Mouse (Mus musculus): ENCODE data around the gene Pelp1. TPM values are rescaled to one million over a fixed set of nuclear protein-coding genes. Genes with fewer than 3 reads are reported as not detected.

Pelp1 gene
- polyA plus RNA-seq, 1 experiment from 2014 or later: 31.6 TPM

GRCm38 (mm10) chr11:70410297-70410643 lies 439 bp upstream of the Pelp1 start:
- Histone ChIP-seq H3K36me3 (ENCODE audit: control insufficient read depth, insufficient read depth, low read length) (peaks cover 5% of the 10 kb centered on the region; the same call in 1 of the 2 replicates), H3K4me1 (ENCODE audit: control insufficient read depth, insufficient read depth, low read length) (peaks cover 10% of the 10 kb centered on the region), H3K9ac (replicated peaks; ENCODE audit: low read depth, low read length) (no peak overlapping the region), H3K9me3 (ENCODE audit: control insufficient read depth, low read depth, low read length) (no peaks in the 10 kb centered on the region), H3K27ac (ENCODE audit: low read length) (peak overlapping the region; percentile 33; the same call in 1 of the 2 replicates), H3K4me2 (replicated peaks; ENCODE audit: low read depth, low read length) (peak overlapping the region; percentile 93), H3K4me3 (ENCODE audit: low read depth, low read length) (peak overlapping the region; percentile 97), H3K27me3 (ENCODE audit: control insufficient read depth, insufficient read depth, low read length) (no peaks in the 10 kb centered on the region)
- ATAC-seq (ENCODE audit: insufficient number of reproducible peaks, insufficient read depth, low FRiP score, low read depth): no peak
- 63% methylated on average over 6 of the region's 6 CpGs for WGBS

- Histone ChIP-seq H3K4me1 (ENCODE audit: control insufficient read depth, insufficient read depth, low read length) (peaks cover 5% of the 10 kb centered on the region), H3K36me3 (ENCODE audit: control insufficient read depth, insufficient read depth, low read length) (peaks cover 45% of the 10 kb centered on the region), H3K27me3 (ENCODE audit: control insufficient read depth, insufficient read depth, low read length) (no peaks in the 10 kb centered on the region), H3K27ac (ENCODE audit: low read length) (no peak overlapping the region), H3K9me3 (ENCODE audit: control insufficient read depth, low read depth, low read length) (no peaks in the 10 kb centered on the region), H3K4me2 (replicated peaks; ENCODE audit: low read depth, low read length) (no peak overlapping the region), H3K4me3 (ENCODE audit: low read depth, low read length) (no peak overlapping the region), H3K9ac (replicated peaks; ENCODE audit: low read depth, low read length) (no peak overlapping the region)
- ATAC-seq (ENCODE audit: insufficient number of reproducible peaks, insufficient read depth, low FRiP score, low read depth): peak; percentile 65; the same call in 1 of the 2 replicates
- 56% methylated on average over 2 of the region's 2 CpGs for WGBS
Observed at GRCm38 (mm10) chr11:70403598-70403997, 6.2 kb downstream of the Pelp1 start.

GRCm38 (mm10) chr11:70389421-70389820 lies 20.4 kb downstream of the Pelp1 start:
- H3K4me2 ChIP-seq (replicated peaks; ENCODE audit: low read depth, low read length): no peak overlapping the region
- no peaks in the 10 kb centered on the region for H3K9me3 ChIP-seq (ENCODE audit: control insufficient read depth, low read depth, low read length)
- 90% methylated on average over 5 of the region's 5 CpGs for WGBS
- ATAC-seq (ENCODE audit: insufficient number of reproducible peaks, insufficient read depth, low FRiP score, low read depth): no peak
- H3K4me3 ChIP-seq (ENCODE audit: low read depth, low read length): no peak overlapping the region
- H3K9ac ChIP-seq (replicated peaks; ENCODE audit: low read depth, low read length): no peak overlapping the region
- H3K27me3 ChIP-seq (ENCODE audit: control insufficient read depth, insufficient read depth, low read length): no peaks in the 10 kb centered on the region
- no peak overlapping the region for H3K27ac ChIP-seq (ENCODE audit: low read length)
- peaks cover 17% of the 10 kb centered on the region for H3K36me3 ChIP-seq (ENCODE audit: control insufficient read depth, insufficient read depth, low read length)
- no peaks in the 10 kb centered on the region for H3K4me1 ChIP-seq (ENCODE audit: control insufficient read depth, insufficient read depth, low read length)

GRCm38 (mm10) chr11:70387436-70387835 lies 22.4 kb downstream of the Pelp1 start:
- WGBS: 81% methylated on average over 5 of the region's 5 CpGs
- no peaks in the 10 kb centered on the region for H3K4me1 ChIP-seq (ENCODE audit: control insufficient read depth, insufficient read depth, low read length)

GRCm38 (mm10) chr11:70384136-70384535 lies 25.7 kb downstream of the Pelp1 start:
- no peak for ATAC-seq (ENCODE audit: insufficient number of reproducible peaks, insufficient read depth, low FRiP score, low read depth)
- Histone ChIP-seq H3K9ac (replicated peaks; ENCODE audit: low read depth, low read length) (no peak overlapping the region), H3K27ac (ENCODE audit: low read length) (no peak overlapping the region), H3K4me2 (replicated peaks; ENCODE audit: low read depth, low read length) (no peak overlapping the region), H3K36me3 (ENCODE audit: control insufficient read depth, insufficient read depth, low read length) (no peaks in the 10 kb centered on the region; the same call in 1 of the 2 replicates), H3K9me3 (ENCODE audit: control insufficient read depth, low read depth, low read length) (no peaks in the 10 kb centered on the region), H3K4me1 (ENCODE audit: control insufficient read depth, insufficient read depth, low read length) (no peaks in the 10 kb centered on the region), H3K27me3 (ENCODE audit: control insufficient read depth, insufficient read depth, low read length) (no peaks in the 10 kb centered on the region), H3K4me3 (ENCODE audit: low read depth, low read length) (no peak overlapping the region)
- WGBS: 80% methylated on average over 3 of the region's 3 CpGs

More at GRCm38 (mm10) chr11:70387436-70387835, 22.4 kb downstream of the Pelp1 start:
- Histone ChIP-seq H3K36me3 (ENCODE audit: control insufficient read depth, insufficient read depth, low read length) (peaks cover 2% of the 10 kb centered on the region), H3K9me3 (ENCODE audit: control insufficient read depth, low read depth, low read length) (no peaks in the 10 kb centered on the region), H3K4me3 (ENCODE audit: low read depth, low read length) (no peak overlapping the region), H3K4me2 (replicated peaks; ENCODE audit: low read depth, low read length) (no peak overlapping the region), H3K27me3 (ENCODE audit: control insufficient read depth, insufficient read depth, low read length) (no peaks in the 10 kb centered on the region), H3K27ac (ENCODE audit: low read length) (no peak overlapping the region), H3K9ac (replicated peaks; ENCODE audit: low read depth, low read length) (no peak overlapping the region)
- no peak for ATAC-seq (ENCODE audit: insufficient number of reproducible peaks, insufficient read depth, low FRiP score, low read depth)

GRCm38 (mm10) chr11:70381330-70381729 lies 28.5 kb downstream of the Pelp1 start:
- Histone ChIP-seq H3K4me2 (replicated peaks; ENCODE audit: low read depth, low read length) (no peak overlapping the region), H3K36me3 (ENCODE audit: control insufficient read depth, insufficient read depth, low read length) (no peaks in the 10 kb centered on the region; the same call in 1 of the 2 replicates), H3K4me1 (ENCODE audit: control insufficient read depth, insufficient read depth, low read length) (no peaks in the 10 kb centered on the region), H3K9me3 (ENCODE audit: control insufficient read depth, low read depth, low read length) (no peaks in the 10 kb centered on the region), H3K9ac (replicated peaks; ENCODE audit: low read depth, low read length) (no peak overlapping the region), H3K27ac (ENCODE audit: low read length) (no peak overlapping the region), H3K4me3 (ENCODE audit: low read depth, low read length) (no peak overlapping the region), H3K27me3 (ENCODE audit: control insufficient read depth, insufficient read depth, low read length) (no peaks in the 10 kb centered on the region)
- ATAC-seq (ENCODE audit: insufficient number of reproducible peaks, insufficient read depth, low FRiP score, low read depth): no peak
- WGBS: 79% methylated on average over 2 of the region's 2 CpGs

GRCm38 (mm10) chr11:70380478-70381005 lies 29.3 kb downstream of the Pelp1 start:
- no peak for ATAC-seq (ENCODE audit: insufficient number of reproducible peaks, insufficient read depth, low FRiP score, low read depth)
- H3K27ac ChIP-seq (ENCODE audit: low read length): no peak overlapping the region
- H3K27me3 ChIP-seq (ENCODE audit: control insufficient read depth, insufficient read depth, low read length): no peaks in the 10 kb centered on the region
- H3K4me2 ChIP-seq (replicated peaks; ENCODE audit: low read depth, low read length): no peak overlapping the region
- WGBS: 58% methylated on average over 1 of the region's 1 CpGs
- H3K36me3 ChIP-seq (ENCODE audit: control insufficient read depth, insufficient read depth, low read length): no peaks in the 10 kb centered on the region; the same call in 1 of the 2 replicates
- no peak overlapping the region for H3K9ac ChIP-seq (replicated peaks; ENCODE audit: low read depth, low read length)
- H3K4me3 ChIP-seq (ENCODE audit: low read depth, low read length): no peak overlapping the region
- no peaks in the 10 kb centered on the region for H3K9me3 ChIP-seq (ENCODE audit: control insufficient read depth, low read depth, low read length)
- no peaks in the 10 kb centered on the region for H3K4me1 ChIP-seq (ENCODE audit: control insufficient read depth, insufficient read depth, low read length)

- H3K4me3 ChIP-seq (ENCODE audit: low read depth, low read length): no peak overlapping the region
- H3K27ac ChIP-seq (ENCODE audit: low read length): no peak overlapping the region
- 77% methylated on average over 6 of the region's 6 CpGs for WGBS
- no peaks in the 10 kb centered on the region for H3K9me3 ChIP-seq (ENCODE audit: control insufficient read depth, low read depth, low read length)
- ATAC-seq (ENCODE audit: insufficient number of reproducible peaks, insufficient read depth, low FRiP score, low read depth): no peak
- no peak overlapping the region for H3K4me2 ChIP-seq (replicated peaks; ENCODE audit: low read depth, low read length)
- H3K27me3 ChIP-seq (ENCODE audit: control insufficient read depth, insufficient read depth, low read length): no peaks in the 10 kb centered on the region
- no peaks in the 10 kb centered on the region for H3K36me3 ChIP-seq (ENCODE audit: control insufficient read depth, insufficient read depth, low read length)
- H3K4me1 ChIP-seq (ENCODE audit: control insufficient read depth, insufficient read depth, low read length): no peaks in the 10 kb centered on the region
- H3K9ac ChIP-seq (replicated peaks; ENCODE audit: low read depth, low read length): no peak overlapping the region
Observed at GRCm38 (mm10) chr11:70376054-70376453, 33.8 kb downstream of the Pelp1 start.

GRCm38 (mm10) chr11:70374302-70374701 lies 35.5 kb downstream of the Pelp1 start:
- ATAC-seq (ENCODE audit: insufficient number of reproducible peaks, insufficient read depth, low FRiP score, low read depth): no peak

More at GRCm38 (mm10) chr11:70374302-70374701, 35.5 kb downstream of the Pelp1 start:
- Histone ChIP-seq H3K36me3 (ENCODE audit: control insufficient read depth, insufficient read depth, low read length) (no peaks in the 10 kb centered on the region), H3K4me1 (ENCODE audit: control insufficient read depth, insufficient read depth, low read length) (no peaks in the 10 kb centered on the region), H3K9me3 (ENCODE audit: control insufficient read depth, low read depth, low read length) (no peaks in the 10 kb centered on the region), H3K27ac (ENCODE audit: low read length) (no peak overlapping the region), H3K4me2 (replicated peaks; ENCODE audit: low read depth, low read length) (no peak overlapping the region), H3K9ac (replicated peaks; ENCODE audit: low read depth, low read length) (no peak overlapping the region), H3K27me3 (ENCODE audit: control insufficient read depth, insufficient read depth, low read length) (no peaks in the 10 kb centered on the region), H3K4me3 (ENCODE audit: low read depth, low read length) (no peak overlapping the region)
- 70% methylated on average over 3 of the region's 3 CpGs for WGBS
